Mouse (Mus musculus): ENCODE measurements around the gene Spop. TPM values are rescaled to one million over a fixed set of nuclear protein-coding genes. Genes with fewer than 3 reads are reported as not detected.
A peak's percentile ranks its signal among the peaks of the same experiment; 100 is the strongest.
"Not testable (repeated sequence)": the region's sequence is repeated elsewhere in the genome, so short reads cannot be mapped to it uniquely, and the experiment has no call there.

The Spop gene
- polyA plus RNA-seq, 1 experiment: 124 TPM

- H3K27ac ChIP-seq (ENCODE audit: insufficient read depth, low read depth, low read length): no peak overlapping the region
- H3K4me3 ChIP-seq (ENCODE audit: insufficient read depth, low read length): no peak overlapping the region
- TF ChIP-seq POLR2A (IDR thresholded peaks at IDR 0.05; ENCODE audit: borderline replicate concordance, low read depth, low read length) (no peak), CTCF (IDR thresholded peaks at IDR 0.05; ENCODE audit: low read depth, low read length) (no peak)
- H3K4me1 ChIP-seq (ENCODE audit: control insufficient read depth, insufficient read depth, low read length): peaks cover 19% of the 10 kb centered on the region
These were observed 87.0 kb downstream of the Spop start for GRCm38 (mm10) chr11:95500836-95501235.

GRCm38 (mm10) chr11:95501826-95502225 is 87.9 kb downstream of the Spop start:
- not testable (repeated sequence) for H3K27ac ChIP-seq (ENCODE audit: insufficient read depth, low read depth, low read length); H3K4me3 ChIP-seq (ENCODE audit: insufficient read depth, low read length)
- peaks cover 19% of the 10 kb centered on the region for H3K4me1 ChIP-seq (ENCODE audit: control insufficient read depth, insufficient read depth, low read length)

- no peak for TF ChIP-seq CTCF (IDR thresholded peaks at IDR 0.05; ENCODE audit: low read depth, low read length)
- TF ChIP-seq POLR2A (IDR thresholded peaks at IDR 0.05; ENCODE audit: borderline replicate concordance, low read depth, low read length): no peak
- Histone ChIP-seq H3K4me3 (ENCODE audit: insufficient read depth, low read length) (no peak overlapping the region), H3K27ac (ENCODE audit: insufficient read depth, low read depth, low read length) (no peak overlapping the region; the same call in 1 of the 2 replicates), H3K4me1 (ENCODE audit: control insufficient read depth, insufficient read depth, low read length) (peaks cover 29% of the 10 kb centered on the region)
These were observed 89.8 kb downstream of the Spop start for GRCm38 (mm10) chr11:95503581-95504180.

GRCm38 (mm10) chr11:95504271-95504731 is 90.4 kb downstream of the Spop start:
- TF ChIP-seq CTCF (IDR thresholded peaks at IDR 0.05; ENCODE audit: low read depth, low read length) (no peak), POLR2A (IDR thresholded peaks at IDR 0.05; ENCODE audit: borderline replicate concordance, low read depth, low read length) (no peak)

GRCm38 (mm10) chr11:95507041-95507716 is 93.3 kb downstream of the Spop start:
- no peak overlapping the region for H3K27ac ChIP-seq (ENCODE audit: insufficient read depth, low read depth, low read length)
- no peak for TF ChIP-seq CTCF (IDR thresholded peaks at IDR 0.05; ENCODE audit: low read depth, low read length)
- TF ChIP-seq POLR2A (IDR thresholded peaks at IDR 0.05; ENCODE audit: borderline replicate concordance, low read depth, low read length): no peak
- H3K4me3 ChIP-seq (ENCODE audit: insufficient read depth, low read length): no peak overlapping the region
- peaks cover 32% of the 10 kb centered on the region for H3K4me1 ChIP-seq (ENCODE audit: control insufficient read depth, insufficient read depth, low read length)

More at GRCm38 (mm10) chr11:95504271-95504731, 90.4 kb downstream of the Spop start:
- Histone ChIP-seq H3K4me1 (ENCODE audit: control insufficient read depth, insufficient read depth, low read length) (peaks cover 35% of the 10 kb centered on the region), H3K4me3 (ENCODE audit: insufficient read depth, low read length) (no peak overlapping the region), H3K27ac (ENCODE audit: insufficient read depth, low read depth, low read length) (no peak overlapping the region)

- no peak overlapping the region for H3K27ac ChIP-seq (ENCODE audit: insufficient read depth, low read depth, low read length)
- TF ChIP-seq POLR2A (IDR thresholded peaks at IDR 0.05; ENCODE audit: borderline replicate concordance, low read depth, low read length) (no peak), CTCF (IDR thresholded peaks at IDR 0.05; ENCODE audit: low read depth, low read length) (no peak)
- peaks cover 32% of the 10 kb centered on the region for H3K4me1 ChIP-seq (ENCODE audit: control insufficient read depth, insufficient read depth, low read length)
- no peak overlapping the region for H3K4me3 ChIP-seq (ENCODE audit: insufficient read depth, low read length)
These were observed 93.9 kb downstream of the Spop start for GRCm38 (mm10) chr11:95507785-95508184.

- H3K4me1 ChIP-seq (ENCODE audit: control insufficient read depth, insufficient read depth, low read length): peaks cover 27% of the 10 kb centered on the region
- TF ChIP-seq CTCF (IDR thresholded peaks at IDR 0.05; ENCODE audit: low read depth, low read length) (no peak), POLR2A (IDR thresholded peaks at IDR 0.05; ENCODE audit: borderline replicate concordance, low read depth, low read length) (no peak)
- no peak overlapping the region for H3K27ac ChIP-seq (ENCODE audit: insufficient read depth, low read depth, low read length)
- H3K4me3 ChIP-seq (ENCODE audit: insufficient read depth, low read length): no peak overlapping the region
These were observed 94.5 kb downstream of the Spop start for GRCm38 (mm10) chr11:95508211-95508926.

- Histone ChIP-seq H3K4me3 (ENCODE audit: insufficient read depth, low read length) (no peak overlapping the region), H3K27ac (ENCODE audit: insufficient read depth, low read depth, low read length) (no peak overlapping the region), H3K4me1 (ENCODE audit: control insufficient read depth, insufficient read depth, low read length) (peaks cover 19% of the 10 kb centered on the region)
- TF ChIP-seq POLR2A (IDR thresholded peaks at IDR 0.05; ENCODE audit: borderline replicate concordance, low read depth, low read length): no peak
- peak; percentile 42 for TF ChIP-seq CTCF (IDR thresholded peaks at IDR 0.05; ENCODE audit: low read depth, low read length)
These were observed 95.3 kb downstream of the Spop start for GRCm38 (mm10) chr11:95509126-95509717.

- H3K4me3 ChIP-seq (ENCODE audit: insufficient read depth, low read length): no peak overlapping the region
- H3K4me1 ChIP-seq (ENCODE audit: control insufficient read depth, insufficient read depth, low read length): peaks cover 16% of the 10 kb centered on the region
- H3K27ac ChIP-seq (ENCODE audit: insufficient read depth, low read depth, low read length): no peak overlapping the region
- TF ChIP-seq CTCF (IDR thresholded peaks at IDR 0.05; ENCODE audit: low read depth, low read length): no peak
- TF ChIP-seq POLR2A (IDR thresholded peaks at IDR 0.05; ENCODE audit: borderline replicate concordance, low read depth, low read length): no peak
These were observed 96.8 kb downstream of the Spop start for GRCm38 (mm10) chr11:95510631-95511030.

All from bone marrow macrophage, adult 2 months (primary cell).